Mouse (Mus musculus) hindbrain, embryonic 16.5 days (tissue): Measurements from ENCODE around the gene Sema3e. TPM values are rescaled to one million over a fixed set of nuclear protein-coding genes. Genes with fewer than 3 reads are reported as not detected.

Experiments used
- ATAC-seq: fragments of 200-750 bp; cut with Nextera tagmentation; 2 replicates; pipeline ENCODE4 v1.8.0; 2017; ENCODE audit warnings: moderate TSS enrichment, moderate library complexity
- H3K27ac ChIP-seq: fragments of 300-500 bp; sonication (generic); 2 replicates; pipeline ENCODE4 v1.5.1; 2014; ENCODE audit warnings: low read depth, mild to moderate bottlenecking, control low read depth, low read length, moderate library complexity
- H3K27me3 ChIP-seq: fragments of 300-500 bp; sonication (generic); replicated peaks from 2 replicates; pipeline ENCODE4 v1.6.1; 2014; ENCODE audit warnings: low read length; ENCODE audit not compliant: control insufficient read depth, insufficient read depth
- H3K36me3 ChIP-seq: fragments of 300-500 bp; sonication (generic); 2 replicates; pipeline ENCODE4 v1.6.1; 2014; ENCODE audit warnings: mild to moderate bottlenecking, low read length, moderate library complexity, mixed read lengths; ENCODE audit not compliant: control insufficient read depth, insufficient read depth
- H3K4me1 ChIP-seq: fragments of 300-500 bp; sonication (generic); 2 replicates; pipeline ENCODE4 v1.6.1; 2014; ENCODE audit warnings: low read depth, low read length; ENCODE audit not compliant: control insufficient read depth, insufficient read depth
- H3K4me2 ChIP-seq: fragments of 300-500 bp; sonication (generic); 2 replicates; pipeline ENCODE4 v1.6.1; 2014; ENCODE audit warnings: mild to moderate bottlenecking, low read length, control low read depth, moderate library complexity
- H3K4me3 ChIP-seq: fragments of 300-500 bp; sonication (generic); 2 replicates; pipeline ENCODE4 v1.5.1; 2014; ENCODE audit warnings: mild to moderate bottlenecking, low read length, control low read depth, moderate library complexity
- H3K9ac ChIP-seq: fragments of 300-500 bp; sonication (generic); 2 replicates; pipeline ENCODE4 v1.6.1; 2014; ENCODE audit warnings: low read depth, mild to moderate bottlenecking, control low read depth, low read length, moderate library complexity
- H3K9me3 ChIP-seq: fragments of 300-500 bp; sonication (generic); 2 replicates; pipeline ENCODE4 v1.6.1; 2014; ENCODE audit warnings: mild to moderate bottlenecking, low read length, moderate library complexity; ENCODE audit not compliant: control insufficient read depth
- WGBS: fragments of 180-500 bp; shearing (Covaris S2); extraction: QIAGEN DNeasy Blood & Tissue Kit; methylation state at CpG from one replicate; pipeline ENCODE4 v1.1.7; 2014; 5-methylcytosine and 5-hydroxymethylcytosine counted together
- polyA plus RNA-seq: library from polyadenylated mRNA; unstranded; fragments of >200 nt; fragmentation: Nextera tagmentation; extraction: Ambion mirVana; gene quantifications from 2 replicates; pipeline ENCODE4 v1.2.1, GENCODE M21; 2015

Sema3e gene
- polyA plus RNA-seq, 1 experiment from 2014 or later = 4.8 TPM

DNA sequence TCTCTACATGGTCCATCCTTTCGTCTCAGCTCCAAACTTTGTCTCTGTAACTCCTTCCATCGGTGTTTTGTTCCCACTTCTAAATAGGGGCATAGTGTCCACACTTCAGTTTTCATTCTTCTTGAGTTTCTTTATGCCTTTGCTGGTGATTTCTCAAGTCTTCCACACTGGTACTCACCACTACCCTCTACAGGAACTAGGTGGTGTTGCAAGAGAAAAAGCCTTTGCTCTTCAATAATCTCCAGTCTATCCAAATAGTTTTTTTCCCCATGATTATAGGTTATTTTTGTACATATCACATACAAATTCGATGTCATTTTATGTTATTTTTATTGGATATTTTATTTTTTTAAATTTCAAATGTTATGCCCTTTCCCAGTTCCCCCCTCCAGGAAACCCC is 142.7 kb downstream of the Sema3e start:
- no peak overlapping the region for H3K27ac ChIP-seq
- 67% methylated on average over 3 of the region's 3 CpGs for WGBS
- no peaks in the 10 kb centered on the region for H3K4me1 ChIP-seq
- no peaks in the 10 kb centered on the region for H3K27me3 ChIP-seq
- no peak overlapping the region for H3K9ac ChIP-seq
- H3K4me2 ChIP-seq = no peak overlapping the region
- H3K36me3 ChIP-seq = no peaks in the 10 kb centered on the region
- no peaks in the 10 kb centered on the region for H3K9me3 ChIP-seq
- no peak overlapping the region for H3K4me3 ChIP-seq
- ATAC-seq = no peak

DNA sequence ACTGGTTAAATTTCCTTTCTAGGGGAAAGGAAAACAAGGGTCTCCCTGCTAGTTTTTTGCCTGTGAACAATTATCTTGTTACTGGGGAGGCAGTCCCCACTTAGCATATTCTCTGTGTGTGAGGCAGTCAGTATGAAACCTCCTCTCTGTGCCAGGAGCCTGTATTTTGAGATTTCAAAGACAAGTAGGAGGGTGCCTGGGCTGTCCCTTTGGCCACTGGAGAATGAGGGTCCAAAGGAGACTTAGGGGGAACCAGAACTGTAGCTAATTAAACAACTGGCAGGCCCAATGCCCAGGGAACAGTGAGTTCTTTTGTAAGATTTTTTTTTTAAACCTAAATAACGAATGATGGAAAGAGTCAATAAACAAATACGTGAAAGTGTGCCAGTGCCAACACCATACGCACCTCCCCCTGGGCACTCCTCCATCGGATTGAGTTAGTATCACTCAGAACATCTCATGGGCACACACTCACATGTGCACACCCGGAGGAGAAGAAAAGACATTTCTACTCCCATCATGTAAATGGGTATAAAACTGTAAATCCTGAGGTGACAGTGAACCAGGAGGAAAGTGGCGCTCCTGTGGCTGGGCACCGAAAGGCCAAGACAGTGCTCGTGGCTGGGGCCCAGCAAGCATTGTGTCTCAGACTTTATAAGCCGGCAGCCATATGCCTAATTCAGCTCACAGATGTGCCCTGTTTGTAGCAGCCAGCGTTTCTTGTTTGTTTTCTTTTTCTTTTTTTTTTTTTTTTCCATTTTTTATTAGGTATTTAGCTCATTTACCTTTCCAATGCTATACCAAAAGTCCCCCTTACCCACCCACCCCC is 148.5 kb downstream of the Sema3e start:
- no peaks in the 10 kb centered on the region for H3K9me3 ChIP-seq
- 73% methylated on average over 10 of the region's 10 CpGs for WGBS
- no peak overlapping the region for H3K9ac ChIP-seq
- no peaks in the 10 kb centered on the region for H3K27me3 ChIP-seq
- no peaks in the 10 kb centered on the region for H3K36me3 ChIP-seq
- no peaks in the 10 kb centered on the region for H3K4me1 ChIP-seq
- no peak overlapping the region for H3K4me2 ChIP-seq
- no peak overlapping the region for H3K4me3 ChIP-seq
- H3K27ac ChIP-seq = no peak overlapping the region
- ATAC-seq = peak; percentile 73; the same call in 1 of the 2 replicates

- H3K9me3 ChIP-seq = no peaks in the 10 kb centered on the region
- H3K9ac ChIP-seq = no peak overlapping the region
- no peak overlapping the region for H3K4me2 ChIP-seq
- no peaks in the 10 kb centered on the region for H3K27me3 ChIP-seq
- no peaks in the 10 kb centered on the region for H3K36me3 ChIP-seq
- no peak for ATAC-seq
- no peaks in the 10 kb centered on the region for H3K4me1 ChIP-seq
- H3K27ac ChIP-seq = no peak overlapping the region
- 84% methylated on average over 10 of the region's 10 CpGs for WGBS
- no peak overlapping the region for H3K4me3 ChIP-seq
These were observed 155.5 kb downstream of the Sema3e start for GRCm38 (mm10) chr5:14180571-14180970.

GRCm38 (mm10) chr5:14182156-14182555 is 157.1 kb downstream of the Sema3e start:
- no peak overlapping the region for H3K4me3 ChIP-seq
- ATAC-seq = no peak
- H3K27me3 ChIP-seq = no peaks in the 10 kb centered on the region
- no peak overlapping the region for H3K27ac ChIP-seq
- H3K4me2 ChIP-seq = no peak overlapping the region
- no peaks in the 10 kb centered on the region for H3K9me3 ChIP-seq
- WGBS = 90% methylated on average over 11 of the region's 11 CpGs
- no peak overlapping the region for H3K9ac ChIP-seq
- no peaks in the 10 kb centered on the region for H3K36me3 ChIP-seq
- no peaks in the 10 kb centered on the region for H3K4me1 ChIP-seq

- Histone ChIP-seq H3K36me3 (no peaks in the 10 kb centered on the region), H3K4me1 (no peaks in the 10 kb centered on the region), H3K27me3 (no peaks in the 10 kb centered on the region), H3K9ac (no peak overlapping the region), H3K27ac (no peak overlapping the region), H3K4me2 (no peak overlapping the region), H3K9me3 (no peaks in the 10 kb centered on the region), H3K4me3 (no peak overlapping the region)
- 48% methylated on average over 6 of the region's 6 CpGs for WGBS
- peak; percentile 86 for ATAC-seq
These were observed 170.2 kb downstream of the Sema3e start for GRCm38 (mm10) chr5:14195172-14195819.

GRCm38 (mm10) chr5:14198344-14199040 is 173.4 kb downstream of the Sema3e start:
- Histone ChIP-seq H3K4me2 (no peak overlapping the region), H3K9ac (no peak overlapping the region), H3K27me3 (no peaks in the 10 kb centered on the region), H3K4me3 (no peak overlapping the region), H3K9me3 (no peaks in the 10 kb centered on the region), H3K27ac (no peak overlapping the region), H3K36me3 (no peaks in the 10 kb centered on the region), H3K4me1 (no peaks in the 10 kb centered on the region)
- 81% methylated on average over 3 of the region's 3 CpGs for WGBS
- ATAC-seq = no peak

DNA sequence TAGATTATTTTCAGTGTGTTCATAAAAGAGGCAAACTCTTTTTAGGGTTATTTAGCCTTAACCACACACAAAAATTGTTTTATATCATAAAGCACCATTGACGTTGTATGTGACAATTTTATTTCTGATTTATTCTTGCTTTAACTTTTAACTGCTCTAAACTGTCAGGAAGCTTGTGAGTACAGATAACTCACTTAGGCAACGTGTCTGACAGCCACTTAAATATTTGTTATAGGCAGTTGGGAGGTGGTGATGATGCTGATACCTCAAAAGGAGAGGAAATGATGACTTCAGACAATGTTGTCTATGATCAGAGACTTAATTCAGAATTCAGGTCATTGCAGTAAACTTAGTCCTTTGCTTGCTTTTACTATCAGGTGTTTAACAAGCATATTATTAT is 181.7 kb downstream of the Sema3e start:
- Histone ChIP-seq H3K4me2 (no peak overlapping the region), H3K27me3 (no peaks in the 10 kb centered on the region), H3K9ac (no peak overlapping the region), H3K36me3 (no peaks in the 10 kb centered on the region), H3K27ac (no peak overlapping the region), H3K4me3 (no peak overlapping the region), H3K4me1 (no peaks in the 10 kb centered on the region), H3K9me3 (no peaks in the 10 kb centered on the region)
- 80% methylated on average over 2 of the region's 2 CpGs for WGBS
- no peak for ATAC-seq

DNA sequence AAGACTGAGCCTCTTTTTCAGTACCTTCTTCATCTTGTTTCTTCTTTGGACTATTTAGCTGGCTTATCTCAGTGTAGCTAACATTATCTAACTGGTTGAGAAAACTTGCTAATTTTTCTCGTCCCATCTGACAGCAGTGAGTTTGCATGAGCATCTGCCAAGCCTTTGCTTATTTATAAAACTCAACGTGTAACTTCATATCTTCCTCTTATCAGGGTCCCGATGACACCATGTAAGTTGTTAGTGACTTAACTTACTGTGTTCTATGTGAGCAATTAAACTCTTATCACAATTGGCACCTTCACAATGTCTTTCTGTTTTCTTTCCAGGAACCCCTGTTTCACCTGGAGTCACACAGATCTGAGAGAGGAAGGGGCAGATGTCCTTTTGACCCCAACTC is 184.9 kb downstream of the Sema3e start:
- H3K4me3 ChIP-seq = no peak overlapping the region
- no peak for ATAC-seq
- no peaks in the 10 kb centered on the region for H3K4me1 ChIP-seq
- H3K36me3 ChIP-seq = no peaks in the 10 kb centered on the region
- no peak overlapping the region for H3K27ac ChIP-seq
- H3K9ac ChIP-seq = no peak overlapping the region
- no peak overlapping the region for H3K4me2 ChIP-seq
- no peaks in the 10 kb centered on the region for H3K27me3 ChIP-seq
- WGBS = 87% methylated on average over 3 of the region's 3 CpGs
- no peaks in the 10 kb centered on the region for H3K9me3 ChIP-seq

GRCm38 (mm10) chr5:14216211-14216610 is 191.1 kb downstream of the Sema3e start:
- Histone ChIP-seq H3K4me2 (no peak overlapping the region), H3K27ac (no peak overlapping the region), H3K4me1 (no peaks in the 10 kb centered on the region), H3K9me3 (no peaks in the 10 kb centered on the region), H3K4me3 (no peak overlapping the region), H3K27me3 (no peaks in the 10 kb centered on the region), H3K9ac (no peak overlapping the region), H3K36me3 (no peaks in the 10 kb centered on the region)
- 49% methylated on average over 7 of the region's 7 CpGs for WGBS
- no peak for ATAC-seq
